Mouse (Mus musculus) lung, embryonic 14.5 days (tissue): Measurements from ENCODE around the gene Chad. TPM values are rescaled to one million over a fixed set of nuclear protein-coding genes. Genes with fewer than 3 reads are reported as not detected.

Experiments
- ATAC-seq: fragments of 200-750 bp; cut with Nextera tagmentation; 2 replicates; pipeline ENCODE4 v1.8.0; 2017; ENCODE audit warnings: mild to moderate bottlenecking, moderate TSS enrichment, moderate library complexity; ENCODE audit not compliant: insufficient read depth
- DNase-seq: peaks from one replicate; pipeline ENCODE4 v3.0.0-alpha.2; 2015
- H3K27ac ChIP-seq: fragments of 300-500 bp; sonication (generic); 2 replicates; pipeline ENCODE4 v1.5.1; 2014; ENCODE audit warnings: low read depth, mild to moderate bottlenecking, moderate library complexity
- H3K27me3 ChIP-seq: fragments of 300-500 bp; sonication (generic); 2 replicates; pipeline ENCODE4 v1.6.1; 2014; ENCODE audit warnings: low read length, control low read depth; ENCODE audit not compliant: insufficient read depth
- H3K36me3 ChIP-seq: fragments of 300-500 bp; sonication (generic); 2 replicates; pipeline ENCODE4 v1.6.1; 2014; ENCODE audit warnings: control low read depth; ENCODE audit not compliant: insufficient read depth
- H3K4me1 ChIP-seq: fragments of 300-500 bp; sonication (generic); 2 replicates; pipeline ENCODE4 v1.6.1; 2014; ENCODE audit warnings: antibody characterized with exemption, control low read depth; ENCODE audit not compliant: insufficient read depth
- H3K4me2 ChIP-seq: fragments of 300-500 bp; sonication (generic); 2 replicates; pipeline ENCODE4 v1.6.1; 2014; ENCODE audit warnings: mild to moderate bottlenecking
- H3K4me3 ChIP-seq: fragments of 300-500 bp; sonication (generic); 2 replicates; pipeline ENCODE4 v1.5.1; 2014; ENCODE audit warnings: low read depth, low read length
- H3K9ac ChIP-seq: fragments of 300-500 bp; sonication (generic); 2 replicates; pipeline ENCODE4 v1.6.1; 2014
- H3K9me3 ChIP-seq: fragments of 300-500 bp; sonication (generic); 2 replicates; pipeline ENCODE4 v1.6.1; 2016; ENCODE audit warnings: low read depth, low read length, control low read depth
- CTCF ChIP-seq: IDR thresholded peaks from 2 replicates; pipeline ENCODE4 v1.5.1; 2016; ENCODE audit warnings: antibody characterized with exemption, low read depth
- WGBS: fragments of 180-500 bp; shearing (Covaris S2); extraction: QIAGEN DNeasy Blood & Tissue Kit; methylation state at CpG from one replicate; pipeline ENCODE4 v1.1.7; 2014; 5-methylcytosine and 5-hydroxymethylcytosine counted together
- polyA plus RNA-seq: library from polyadenylated mRNA; unstranded; fragments of >200 nt; fragmentation: Nextera tagmentation; extraction: Ambion mirVana; gene quantifications from 2 replicates; pipeline ENCODE4 v1.2.1, GENCODE M21; 2014

Gene Chad
- polyA plus RNA-seq, result 1.6 and 2.0 TPM in 2 replicates

GRCm38 (mm10) chr11:94564437-94565150, at the start of gene Chad:
Gene Chad, plus strand, starts transcription at chr11:94565047.
- Histone ChIP-seq H3K27ac (no peak within 1 kb of the TSS), H3K27me3 (peaks cover 10% of the 10 kb centered on the region; the same call in 1 of the 2 replicates), H3K4me1 (peaks cover 11% of the 10 kb centered on the region), H3K9ac (peak within 1 kb of the TSS; percentile 10; the same call in 1 of the 2 replicates), H3K9me3 (no peaks in the 10 kb centered on the region), H3K4me3 (peak within 1 kb of the TSS; percentile 24), H3K4me2 (peak within 1 kb of the TSS; percentile 59), H3K36me3 (peaks cover 8% of the 10 kb centered on the region; the same call in 1 of the 2 replicates)
- ATAC-seq (peak; percentile 50; the same call in 1 of the 2 replicates), DNase-seq (peak; percentile 71)
- 4% methylated on average over 35 of the region's 35 CpGs for WGBS
- peak; percentile 35 for TF ChIP-seq CTCF

DNA sequence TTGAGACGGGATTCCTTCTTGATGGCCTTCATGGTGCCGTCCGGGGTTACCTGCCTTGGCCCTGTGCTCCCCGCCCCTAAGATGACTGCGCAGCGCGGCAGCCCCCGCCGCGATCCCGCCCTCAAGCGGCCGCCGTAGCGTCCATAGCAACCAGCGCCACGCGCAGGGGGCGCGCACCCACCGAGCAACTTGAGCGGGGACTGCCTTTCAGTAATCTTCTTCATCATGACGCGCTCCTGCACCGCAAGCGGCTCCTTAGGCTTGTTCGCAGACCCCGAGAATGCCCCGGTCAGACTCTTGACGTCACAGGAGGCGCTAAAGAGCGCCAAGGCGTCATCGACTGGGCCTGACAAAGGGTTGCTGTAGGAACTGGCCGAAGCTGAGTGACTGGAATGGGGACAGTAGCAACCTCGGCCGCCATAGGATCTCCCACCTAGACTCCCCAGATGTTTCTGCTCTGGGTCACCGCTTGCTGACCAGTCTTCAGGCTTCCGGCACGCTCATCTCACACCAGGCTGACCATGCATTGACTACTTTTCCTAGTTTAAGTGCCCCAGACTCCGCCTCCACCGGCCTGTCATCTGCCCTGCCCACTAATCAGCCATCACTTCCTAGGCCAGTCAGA, 43.5 kb upstream of the Chad start, which contains the start of gene Mycbpap:
Gene Mycbpap (minus strand): TSS at position 524 of the 625 bp plus-strand sequence.
- DNase-seq, result peak; percentile 87
- peak within 1 kb of the TSS; percentile 51 for H3K4me3 ChIP-seq
- peak; percentile 41 for TF ChIP-seq CTCF
- no peak within 1 kb of the TSS for H3K27ac ChIP-seq
- ATAC-seq, result peak; percentile 82
- H3K9ac ChIP-seq, result peak within 1 kb of the TSS; percentile 65
- H3K36me3 ChIP-seq, result no peaks in the 10 kb centered on the region
- under 1% methylated on average over 42 of the region's 42 CpGs for WGBS
- peaks cover 12% of the 10 kb centered on the region for H3K4me1 ChIP-seq
- no peaks in the 10 kb centered on the region for H3K27me3 ChIP-seq
- no peaks in the 10 kb centered on the region for H3K9me3 ChIP-seq
- peak within 1 kb of the TSS; percentile 91 for H3K4me2 ChIP-seq

DNA sequence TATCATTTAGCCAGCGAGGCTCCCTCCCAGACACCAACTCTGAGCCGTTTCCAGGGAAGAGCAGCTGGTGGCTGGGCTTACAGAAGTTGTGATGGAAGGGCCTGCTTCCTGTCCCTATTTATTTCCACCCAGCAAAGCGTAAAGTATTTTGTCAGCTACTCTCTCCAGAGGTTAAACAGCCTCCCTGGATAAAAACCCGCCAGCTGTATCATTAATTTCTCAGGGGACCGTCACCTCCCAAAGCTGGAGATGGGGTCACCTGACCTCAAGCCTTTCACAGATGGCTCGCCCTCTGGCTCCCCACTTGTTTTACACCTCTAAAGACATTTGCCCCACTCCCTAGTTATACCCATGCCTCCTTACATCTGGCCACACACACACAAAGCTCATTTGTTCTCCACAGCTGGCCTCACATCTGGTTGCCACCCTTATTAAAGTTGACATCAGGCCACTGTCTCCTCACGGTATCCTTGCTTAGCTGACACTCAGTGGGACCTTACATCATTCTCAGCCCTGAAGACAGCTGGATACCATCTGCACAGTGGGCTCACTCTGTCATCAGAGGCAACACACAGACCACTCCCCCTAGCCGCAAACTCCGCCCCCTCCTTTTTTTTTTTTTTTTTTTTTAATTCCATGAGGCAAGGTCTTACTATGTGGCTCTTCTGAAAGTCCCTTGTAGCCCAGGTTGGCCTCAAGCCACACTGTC, 38.5 kb upstream of the Chad start:
- no peak for TF ChIP-seq CTCF
- H3K4me1 ChIP-seq, result peaks cover 12% of the 10 kb centered on the region
- no peak overlapping the region for H3K4me2 ChIP-seq
- DNase-seq (peak; percentile 55), ATAC-seq (peak; percentile 60)
- no peaks in the 10 kb centered on the region for H3K36me3 ChIP-seq
- H3K27me3 ChIP-seq, result no peaks in the 10 kb centered on the region
- no peak overlapping the region for H3K4me3 ChIP-seq
- 36% methylated on average over 9 of the region's 9 CpGs for WGBS
- H3K9ac ChIP-seq, result no peak overlapping the region
- no peak overlapping the region for H3K27ac ChIP-seq
- H3K9me3 ChIP-seq, result no peaks in the 10 kb centered on the region

GRCm38 (mm10) chr11:94528879-94529278, 36.0 kb upstream of the Chad start:
- 46% methylated on average over 3 of the region's 3 CpGs for WGBS
- TF ChIP-seq CTCF, result no peak
- Histone ChIP-seq H3K27me3 (no peaks in the 10 kb centered on the region), H3K4me2 (no peak overlapping the region), H3K4me1 (0 out of 2 replicates have a peak, but pooled peaks cover 4% of the 10 kb centered on the region), H3K4me3 (no peak overlapping the region), H3K9me3 (no peaks in the 10 kb centered on the region), H3K27ac (no peak overlapping the region), H3K9ac (no peak overlapping the region), H3K36me3 (no peaks in the 10 kb centered on the region)
- no peak for ATAC-seq
- DNase-seq, result no peak

- TF ChIP-seq CTCF, result no peak
- Histone ChIP-seq H3K9ac (no peak overlapping the region), H3K9me3 (no peaks in the 10 kb centered on the region), H3K4me2 (no peak overlapping the region), H3K27ac (no peak overlapping the region), H3K4me3 (no peak overlapping the region), H3K36me3 (no peaks in the 10 kb centered on the region), H3K27me3 (no peaks in the 10 kb centered on the region), H3K4me1 (no peaks in the 10 kb centered on the region)
- 64% methylated on average over 8 of the region's 8 CpGs for WGBS
- DNase-seq, result no peak
- no peak for ATAC-seq
Observed at GRCm38 (mm10) chr11:94533171-94533570, 31.7 kb upstream of the Chad start.

- no peak for TF ChIP-seq CTCF
- no peak overlapping the region for H3K9ac ChIP-seq
- peaks cover 9% of the 10 kb centered on the region; the same call in 1 of the 2 replicates for H3K36me3 ChIP-seq
Observed at GRCm38 (mm10) chr11:94538733-94539292, 26.0 kb upstream of the Chad start.

More at GRCm38 (mm10) chr11:94538733-94539292, 26.0 kb upstream of the Chad start:
- 50% methylated on average over 8 of the region's 8 CpGs for WGBS
- H3K27me3 ChIP-seq, result no peaks in the 10 kb centered on the region
- DNase-seq, result no peak
- no peak overlapping the region for H3K4me2 ChIP-seq
- no peak for ATAC-seq
- H3K9me3 ChIP-seq, result no peaks in the 10 kb centered on the region
- no peak overlapping the region for H3K4me3 ChIP-seq
- H3K27ac ChIP-seq, result no peak overlapping the region
- H3K4me1 ChIP-seq, result no peaks in the 10 kb centered on the region
